Mouse (Mus musculus): Measurements from ENCODE around the gene Ofcc1. TPM values are rescaled to one million over a fixed set of nuclear protein-coding genes. Genes with fewer than 3 reads are reported as not detected.

The Ofcc1 gene
- polyA plus RNA-seq, 1 experiment from 2014 or later, result 0.10 TPM

- Histone ChIP-seq H3K9ac (ENCODE audit: low read length) (no peak overlapping the region), H3K9me3 (replicated peaks; ENCODE audit: control insufficient read depth, low read length) (no peaks in the 10 kb centered on the region), H3K36me3 (ENCODE audit: control insufficient read depth, insufficient read depth, low read length) (no peaks in the 10 kb centered on the region), H3K27me3 (ENCODE audit: control insufficient read depth, insufficient read depth, low read length) (no peaks in the 10 kb centered on the region), H3K27ac (ENCODE audit: low read length) (no peak overlapping the region), H3K4me2 (ENCODE audit: low read depth, low read length) (no peak overlapping the region), H3K4me3 (replicated peaks; ENCODE audit: low read length) (no peak overlapping the region), H3K4me1 (ENCODE audit: control insufficient read depth, insufficient read depth, low read length) (no peaks in the 10 kb centered on the region)
- WGBS, result 73% methylated on average over 6 of the region's 6 CpGs
- no peak for ATAC-seq (ENCODE audit: insufficient read depth, low FRiP score)
Measured at GRCm38 (mm10) chr13:40320814-40321525, 40.3 kb downstream of the Ofcc1 start.

GRCm38 (mm10) chr13:40317731-40318130 lies 43.5 kb downstream of the Ofcc1 start:
- ATAC-seq (ENCODE audit: insufficient read depth, low FRiP score), result no peak

GRCm38 (mm10) chr13:40315158-40315792 lies 46.0 kb downstream of the Ofcc1 start:
- WGBS, result 59% methylated on average over 4 of the region's 4 CpGs
- H3K9me3 ChIP-seq (replicated peaks; ENCODE audit: control insufficient read depth, low read length), result no peaks in the 10 kb centered on the region
- no peak for ATAC-seq (ENCODE audit: insufficient read depth, low FRiP score)
- no peak overlapping the region for H3K27ac ChIP-seq (ENCODE audit: low read length)
- H3K27me3 ChIP-seq (ENCODE audit: control insufficient read depth, insufficient read depth, low read length), result no peaks in the 10 kb centered on the region
- H3K4me2 ChIP-seq (ENCODE audit: low read depth, low read length), result no peak overlapping the region
- no peaks in the 10 kb centered on the region for H3K4me1 ChIP-seq (ENCODE audit: control insufficient read depth, insufficient read depth, low read length)
- no peak overlapping the region for H3K9ac ChIP-seq (ENCODE audit: low read length)
- H3K36me3 ChIP-seq (ENCODE audit: control insufficient read depth, insufficient read depth, low read length), result no peaks in the 10 kb centered on the region
- H3K4me3 ChIP-seq (replicated peaks; ENCODE audit: low read length), result no peak overlapping the region

More at GRCm38 (mm10) chr13:40317731-40318130, 43.5 kb downstream of the Ofcc1 start:
- Histone ChIP-seq H3K36me3 (ENCODE audit: control insufficient read depth, insufficient read depth, low read length) (no peaks in the 10 kb centered on the region), H3K4me1 (ENCODE audit: control insufficient read depth, insufficient read depth, low read length) (no peaks in the 10 kb centered on the region), H3K9ac (ENCODE audit: low read length) (no peak overlapping the region), H3K4me3 (replicated peaks; ENCODE audit: low read length) (no peak overlapping the region), H3K9me3 (replicated peaks; ENCODE audit: control insufficient read depth, low read length) (no peaks in the 10 kb centered on the region), H3K27me3 (ENCODE audit: control insufficient read depth, insufficient read depth, low read length) (no peaks in the 10 kb centered on the region), H3K27ac (ENCODE audit: low read length) (no peak overlapping the region), H3K4me2 (ENCODE audit: low read depth, low read length) (no peak overlapping the region)
- 82% methylated on average over 2 of the region's 2 CpGs for whole genome bisulfite sequencing

DNA sequence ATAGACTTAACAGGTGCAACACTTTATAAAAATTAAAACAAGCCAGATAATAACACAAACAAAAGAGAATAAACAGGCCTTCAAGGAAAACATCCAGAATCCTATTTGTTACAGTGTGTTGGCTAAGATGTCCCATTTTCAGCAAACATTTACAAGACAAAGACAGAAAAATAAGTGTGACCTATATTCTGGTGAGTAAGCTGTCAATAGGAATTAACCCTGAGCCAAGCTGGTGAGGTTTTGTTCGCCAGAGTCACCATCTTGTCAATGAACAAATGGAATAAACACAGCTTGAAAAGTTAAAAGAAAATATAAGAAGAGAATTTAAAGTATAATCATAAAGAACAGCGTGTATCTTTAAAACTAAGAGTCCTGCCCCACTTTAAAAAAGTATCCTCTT lies 68.4 kb downstream of the Ofcc1 start:
- no peak overlapping the region for H3K4me2 ChIP-seq (ENCODE audit: low read depth, low read length)
- H3K9me3 ChIP-seq (replicated peaks; ENCODE audit: control insufficient read depth, low read length), result no peaks in the 10 kb centered on the region
- 81% methylated on average over 2 of the region's 2 CpGs for WGBS
- no peak overlapping the region for H3K4me3 ChIP-seq (replicated peaks; ENCODE audit: low read length)
- H3K27me3 ChIP-seq (ENCODE audit: control insufficient read depth, insufficient read depth, low read length), result no peaks in the 10 kb centered on the region
- ATAC-seq (ENCODE audit: insufficient read depth, low FRiP score), result no peak
- no peaks in the 10 kb centered on the region for H3K4me1 ChIP-seq (ENCODE audit: control insufficient read depth, insufficient read depth, low read length)
- H3K27ac ChIP-seq (ENCODE audit: low read length), result no peak overlapping the region
- no peaks in the 10 kb centered on the region for H3K36me3 ChIP-seq (ENCODE audit: control insufficient read depth, insufficient read depth, low read length)
- no peak overlapping the region for H3K9ac ChIP-seq (ENCODE audit: low read length)

DNA sequence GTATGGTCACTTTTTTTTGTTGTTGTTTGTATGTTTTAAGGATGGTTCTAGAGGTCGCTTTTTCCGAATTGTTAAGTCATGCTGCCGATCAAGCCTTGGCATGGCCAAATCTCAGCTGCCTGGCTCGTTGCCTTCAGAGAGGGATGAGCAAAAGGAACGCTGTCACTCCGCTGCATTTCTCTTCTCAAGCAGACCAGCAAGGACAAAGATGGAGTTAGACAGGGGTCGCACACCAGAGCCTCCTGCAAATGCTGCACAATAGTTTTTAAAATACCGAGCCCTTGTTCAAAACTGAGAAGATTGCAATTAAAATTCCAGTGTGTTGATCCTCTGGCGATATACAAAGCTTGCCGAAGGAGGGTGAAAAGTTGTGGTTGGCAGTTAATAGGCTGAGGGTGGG lies 70.4 kb downstream of the Ofcc1 start:
- WGBS, result 79% methylated on average over 10 of the region's 10 CpGs
- H3K9ac ChIP-seq (ENCODE audit: low read length), result no peak overlapping the region
- no peak for ATAC-seq (ENCODE audit: insufficient read depth, low FRiP score)
- no peaks in the 10 kb centered on the region for H3K27me3 ChIP-seq (ENCODE audit: control insufficient read depth, insufficient read depth, low read length)
- no peak overlapping the region for H3K4me2 ChIP-seq (ENCODE audit: low read depth, low read length)
- no peaks in the 10 kb centered on the region for H3K9me3 ChIP-seq (replicated peaks; ENCODE audit: control insufficient read depth, low read length)
- no peak overlapping the region for H3K27ac ChIP-seq (ENCODE audit: low read length)
- no peak overlapping the region for H3K4me3 ChIP-seq (replicated peaks; ENCODE audit: low read length)
- no peaks in the 10 kb centered on the region for H3K36me3 ChIP-seq (ENCODE audit: control insufficient read depth, insufficient read depth, low read length)
- no peaks in the 10 kb centered on the region for H3K4me1 ChIP-seq (ENCODE audit: control insufficient read depth, insufficient read depth, low read length)

DNA sequence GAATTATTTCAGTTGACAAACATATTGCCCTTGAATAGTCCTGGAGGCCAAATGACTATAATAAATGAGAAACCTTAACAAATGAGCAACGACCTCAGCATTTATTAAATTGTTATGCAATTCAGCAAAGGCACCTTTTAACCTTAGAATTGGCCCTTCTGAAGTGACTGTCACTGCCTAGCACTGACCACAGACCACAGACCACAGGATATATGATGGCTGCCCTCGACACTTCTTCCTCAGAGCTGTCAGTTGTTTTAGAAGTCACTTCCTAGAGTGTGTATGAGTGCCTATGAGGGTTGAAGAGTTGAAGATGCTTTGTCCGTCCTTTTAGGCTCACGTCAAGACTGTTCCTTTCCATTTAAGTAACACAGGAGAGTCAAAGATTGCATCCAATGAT lies 72.6 kb downstream of the Ofcc1 start:
- Histone ChIP-seq H3K9me3 (replicated peaks; ENCODE audit: control insufficient read depth, low read length) (no peaks in the 10 kb centered on the region), H3K9ac (ENCODE audit: low read length) (no peak overlapping the region), H3K27ac (ENCODE audit: low read length) (no peak overlapping the region), H3K4me2 (ENCODE audit: low read depth, low read length) (no peak overlapping the region), H3K4me3 (replicated peaks; ENCODE audit: low read length) (no peak overlapping the region), H3K27me3 (ENCODE audit: control insufficient read depth, insufficient read depth, low read length) (no peaks in the 10 kb centered on the region), H3K4me1 (ENCODE audit: control insufficient read depth, insufficient read depth, low read length) (no peaks in the 10 kb centered on the region), H3K36me3 (ENCODE audit: control insufficient read depth, insufficient read depth, low read length) (no peaks in the 10 kb centered on the region)
- ATAC-seq (ENCODE audit: insufficient read depth, low FRiP score), result no peak
- 82% methylated on average over 4 of the region's 4 CpGs for WGBS

DNA sequence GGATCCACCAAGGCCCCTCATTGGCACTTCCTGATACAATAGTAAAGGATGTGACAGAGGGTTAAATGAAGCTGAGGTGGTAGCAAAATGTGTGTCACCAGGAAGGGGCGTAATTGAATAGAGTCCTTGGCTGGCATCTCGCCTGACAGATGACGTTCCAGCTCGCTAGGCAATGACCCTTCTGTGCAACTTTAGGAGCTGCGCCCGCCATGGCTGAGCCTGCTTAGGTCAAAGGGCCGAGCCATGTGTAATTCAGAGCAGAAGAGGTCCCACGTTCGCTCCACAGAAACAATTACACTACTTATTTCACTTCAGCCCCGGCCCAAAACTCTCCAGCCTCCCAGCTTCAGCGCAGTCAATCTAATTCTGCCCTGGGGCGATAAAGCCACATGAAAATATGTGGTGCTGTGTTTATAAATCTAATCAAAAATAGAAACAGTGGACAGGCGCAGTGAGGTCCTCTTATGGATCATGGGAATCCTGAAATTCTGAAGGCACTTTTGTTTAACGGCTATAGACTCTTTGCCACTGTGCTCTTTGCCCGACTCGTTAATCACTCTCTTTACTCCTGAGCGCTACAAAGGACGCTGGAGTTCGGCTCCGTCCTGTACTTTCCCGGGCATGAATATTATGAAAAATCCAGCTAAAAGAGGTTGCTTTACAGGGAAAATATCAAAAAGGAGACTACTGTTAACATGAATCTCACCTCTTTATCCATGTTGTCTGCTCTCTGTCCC lies 73.8 kb downstream of the Ofcc1 start:
- Histone ChIP-seq H3K27me3 (ENCODE audit: control insufficient read depth, insufficient read depth, low read length) (no peaks in the 10 kb centered on the region), H3K9me3 (replicated peaks; ENCODE audit: control insufficient read depth, low read length) (no peaks in the 10 kb centered on the region), H3K4me2 (ENCODE audit: low read depth, low read length) (no peak overlapping the region), H3K4me1 (ENCODE audit: control insufficient read depth, insufficient read depth, low read length) (no peaks in the 10 kb centered on the region), H3K9ac (ENCODE audit: low read length) (no peak overlapping the region), H3K4me3 (replicated peaks; ENCODE audit: low read length) (no peak overlapping the region), H3K36me3 (ENCODE audit: control insufficient read depth, insufficient read depth, low read length) (no peaks in the 10 kb centered on the region), H3K27ac (ENCODE audit: low read length) (no peak overlapping the region)
- WGBS, result 52% methylated on average over 21 of the region's 21 CpGs
- no peak for ATAC-seq (ENCODE audit: insufficient read depth, low FRiP score)

DNA sequence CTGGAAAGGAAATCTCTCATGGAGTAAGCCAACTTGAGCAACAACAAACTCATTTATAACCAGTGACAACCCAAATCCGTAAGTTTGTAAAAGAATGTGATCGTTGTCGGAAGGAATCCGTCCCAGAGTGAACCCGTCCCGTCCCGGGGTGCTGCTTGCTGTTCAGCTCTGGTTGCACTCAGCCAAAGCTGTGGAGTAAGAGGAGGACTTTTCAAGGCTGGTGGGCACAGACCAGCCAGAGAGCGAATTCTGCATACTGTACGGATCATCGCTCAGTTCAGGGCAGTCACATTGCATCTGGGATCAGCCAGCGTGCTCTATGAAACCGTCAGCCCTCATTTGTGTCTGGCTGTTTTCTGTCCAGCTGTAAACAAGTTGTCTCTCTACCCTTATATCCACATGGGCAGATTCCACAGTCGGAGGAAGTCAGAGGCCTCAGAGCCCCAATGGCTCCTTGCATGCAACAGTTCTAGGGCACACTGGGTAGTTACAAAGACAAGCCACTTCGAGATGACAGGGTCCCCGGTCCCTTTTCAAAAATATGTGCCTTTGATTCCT lies 75.9 kb downstream of the Ofcc1 start:
- no peaks in the 10 kb centered on the region for H3K4me1 ChIP-seq (ENCODE audit: control insufficient read depth, insufficient read depth, low read length)
- no peak overlapping the region for H3K9ac ChIP-seq (ENCODE audit: low read length)
- H3K27ac ChIP-seq (ENCODE audit: low read length), result no peak overlapping the region
- WGBS, result 45% methylated on average over 15 of the region's 15 CpGs
- H3K4me2 ChIP-seq (ENCODE audit: low read depth, low read length), result no peak overlapping the region
- H3K4me3 ChIP-seq (replicated peaks; ENCODE audit: low read length), result no peak overlapping the region
- H3K27me3 ChIP-seq (ENCODE audit: control insufficient read depth, insufficient read depth, low read length), result no peaks in the 10 kb centered on the region
- no peaks in the 10 kb centered on the region for H3K36me3 ChIP-seq (ENCODE audit: control insufficient read depth, insufficient read depth, low read length)
- H3K9me3 ChIP-seq (replicated peaks; ENCODE audit: control insufficient read depth, low read length), result no peaks in the 10 kb centered on the region
- ATAC-seq (ENCODE audit: insufficient read depth, low FRiP score), result peak; percentile 13; the same call in 1 of the 2 replicates

DNA sequence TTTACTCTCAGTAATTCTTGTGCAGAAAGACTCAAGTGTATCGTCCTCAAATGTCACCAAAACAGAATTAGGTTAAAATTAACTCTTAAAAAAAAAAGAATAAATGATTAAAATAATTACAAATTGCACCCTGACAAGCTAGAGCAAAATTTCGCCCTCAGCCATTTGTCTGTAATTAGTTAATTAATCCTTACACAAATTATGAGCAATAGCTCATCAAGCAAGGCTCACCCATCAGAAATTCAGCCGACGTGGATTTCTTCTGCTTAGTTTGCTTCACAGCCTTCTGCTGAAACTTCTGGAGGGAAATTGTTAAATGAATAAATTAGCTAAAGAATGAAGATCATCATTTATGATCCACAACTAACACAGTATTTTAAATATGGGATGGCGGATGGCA lies 80.6 kb downstream of the Ofcc1 start:
- H3K27ac ChIP-seq (ENCODE audit: low read length), result no peak overlapping the region
- H3K36me3 ChIP-seq (ENCODE audit: control insufficient read depth, insufficient read depth, low read length), result no peaks in the 10 kb centered on the region
- H3K27me3 ChIP-seq (ENCODE audit: control insufficient read depth, insufficient read depth, low read length), result no peaks in the 10 kb centered on the region
- H3K4me3 ChIP-seq (replicated peaks; ENCODE audit: low read length), result no peak overlapping the region
- H3K9ac ChIP-seq (ENCODE audit: low read length), result no peak overlapping the region
- no peaks in the 10 kb centered on the region for H3K4me1 ChIP-seq (ENCODE audit: control insufficient read depth, insufficient read depth, low read length)
- H3K4me2 ChIP-seq (ENCODE audit: low read depth, low read length), result no peak overlapping the region
- ATAC-seq (ENCODE audit: insufficient read depth, low FRiP score), result no peak
- 83% methylated on average over 5 of the region's 5 CpGs for WGBS
- H3K9me3 ChIP-seq (replicated peaks; ENCODE audit: control insufficient read depth, low read length), result no peaks in the 10 kb centered on the region

Measured in stomach, embryonic 16.5 days (tissue).